Mouse (Mus musculus): ENCODE data around the gene Tnks1bp1. TPM values are rescaled to one million over a fixed set of nuclear protein-coding genes. Genes with fewer than 3 reads are reported as not detected.

Gene Tnks1bp1
- polyA plus RNA-seq, 1 experiment = 48.1 TPM

DNA sequence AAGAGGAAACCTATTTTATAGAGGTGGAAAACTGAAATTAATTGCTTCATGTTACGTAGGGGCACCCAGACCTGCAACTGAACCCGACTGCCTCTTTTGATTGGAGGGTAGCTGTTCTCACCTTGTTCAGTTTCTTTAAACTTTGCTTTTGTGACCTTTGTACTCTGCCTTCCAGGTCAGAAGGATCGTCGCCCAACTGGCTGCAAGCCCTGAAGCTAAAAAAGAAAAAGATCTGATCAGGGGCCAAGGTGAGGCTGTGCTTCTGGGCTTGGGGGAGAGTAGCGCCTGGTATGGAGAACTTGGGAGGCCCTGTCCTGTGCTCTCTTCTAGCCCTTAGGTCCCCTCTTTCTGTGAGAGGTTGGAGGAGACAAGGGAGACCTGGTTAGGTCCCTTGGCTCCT lies 24.1 kb downstream of the Tnks1bp1 start:
- no peak for DNase-seq (ENCODE audit: extremely low spot score in 1 of 2, low spot score in 1 of 2)

DNA sequence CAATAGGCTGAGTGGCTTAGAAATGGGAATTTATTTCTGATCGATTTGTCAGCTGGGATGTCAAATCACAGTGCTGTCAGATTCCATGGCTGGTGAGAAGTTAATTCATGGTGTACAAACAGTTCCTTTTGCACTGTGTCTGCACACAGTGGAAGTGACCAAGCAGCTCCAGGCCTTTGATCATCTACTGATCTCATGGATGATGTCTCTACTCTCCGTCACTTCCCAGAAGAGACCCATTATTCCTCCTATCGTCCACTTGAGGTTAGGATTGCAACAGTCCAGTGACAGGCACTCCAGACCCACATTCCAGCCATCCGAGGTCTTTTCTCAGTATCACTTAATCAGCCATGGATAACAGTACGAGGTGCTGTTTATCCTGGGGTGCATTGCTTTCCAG lies 25.9 kb downstream of the Tnks1bp1 start:
- no peak for DNase-seq (ENCODE audit: extremely low spot score in 1 of 2, low spot score in 1 of 2)

DNA sequence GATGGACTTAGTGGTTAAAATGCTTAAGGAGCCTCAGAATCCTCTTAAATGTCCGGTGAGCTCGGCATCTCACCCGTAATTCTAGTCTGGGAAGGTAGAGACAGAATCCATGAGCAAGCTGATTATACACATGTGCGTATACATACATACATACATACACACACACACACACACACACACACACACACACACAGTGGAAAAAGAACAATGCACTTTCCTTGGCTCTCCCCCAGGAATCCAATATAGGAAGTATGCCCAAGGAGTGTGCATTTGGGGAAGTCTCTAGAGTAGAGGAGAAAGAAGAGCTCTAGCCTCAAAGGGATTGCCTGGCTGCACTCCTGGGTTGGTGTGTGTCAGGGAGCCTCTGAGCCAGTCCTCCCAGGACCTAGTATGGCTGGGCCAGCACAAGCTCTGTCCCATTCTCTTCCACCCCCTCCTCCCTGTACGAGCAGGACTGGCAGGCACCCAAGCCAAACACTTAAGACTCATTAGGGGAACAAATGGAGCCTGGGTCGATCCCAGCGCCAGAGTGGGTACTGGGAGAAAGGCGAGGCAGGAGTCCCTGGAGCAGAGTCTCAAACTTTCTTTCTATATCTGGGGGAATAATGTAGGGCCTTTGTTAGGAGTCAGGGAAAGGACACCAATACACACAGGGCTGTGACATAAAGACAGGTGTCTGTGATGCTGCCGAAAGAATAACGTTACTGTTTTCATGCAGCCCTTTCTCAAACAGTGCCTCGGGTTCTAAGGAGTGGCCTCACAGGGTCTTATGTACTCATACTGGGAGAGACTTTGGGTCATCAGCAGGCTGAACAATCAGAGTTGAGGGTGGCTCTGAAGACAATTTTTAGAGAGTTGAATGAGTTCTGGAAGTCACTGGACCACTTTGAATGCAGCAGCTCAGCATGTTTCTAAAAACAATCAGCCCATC lies 41.2 kb downstream of the Tnks1bp1 start:
- no peak for DNase-seq (ENCODE audit: extremely low spot score in 1 of 2, low spot score in 1 of 2)

DNA sequence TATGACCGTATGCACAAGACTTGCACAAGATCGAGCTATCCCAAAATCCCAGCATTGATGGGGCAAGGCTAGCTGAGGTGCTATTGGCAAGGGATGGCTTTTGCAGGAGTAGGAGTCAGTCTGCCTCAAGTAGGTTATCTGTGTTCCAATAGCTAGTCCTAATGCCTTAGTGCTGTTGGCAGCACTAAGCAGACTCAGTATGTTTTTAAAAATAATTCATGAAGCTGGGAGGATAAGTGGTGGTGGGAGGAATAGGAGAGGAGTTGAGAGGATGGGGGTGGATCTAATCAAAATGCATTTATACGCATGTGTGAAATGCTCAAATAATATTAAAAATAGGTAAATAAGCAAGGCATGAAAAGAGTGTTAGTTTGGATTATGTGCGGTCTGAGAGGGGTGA lies 43.5 kb downstream of the Tnks1bp1 start:
- DNase-seq (ENCODE audit: extremely low spot score in 1 of 2, low spot score in 1 of 2) = no peak

DNA sequence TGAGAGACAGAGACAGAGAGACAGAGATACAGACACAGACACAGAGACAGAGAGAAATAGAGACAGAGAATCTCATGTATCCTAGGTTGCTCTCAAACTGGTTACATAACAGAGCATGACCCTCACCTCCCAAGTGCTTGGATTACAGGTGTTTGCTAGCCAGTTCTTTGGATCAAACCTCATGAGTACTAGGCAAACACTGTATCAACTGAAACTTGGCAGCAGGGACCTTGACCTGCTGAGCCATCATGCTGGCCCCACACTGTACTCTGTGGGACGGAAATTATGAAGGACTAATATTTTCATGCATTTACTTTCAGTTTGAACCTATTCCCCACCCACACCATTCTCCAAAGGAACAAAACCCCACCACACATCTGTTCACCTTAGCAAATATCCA lies 45.6 kb downstream of the Tnks1bp1 start:
- no peak for DNase-seq (ENCODE audit: extremely low spot score in 1 of 2, low spot score in 1 of 2)

DNA sequence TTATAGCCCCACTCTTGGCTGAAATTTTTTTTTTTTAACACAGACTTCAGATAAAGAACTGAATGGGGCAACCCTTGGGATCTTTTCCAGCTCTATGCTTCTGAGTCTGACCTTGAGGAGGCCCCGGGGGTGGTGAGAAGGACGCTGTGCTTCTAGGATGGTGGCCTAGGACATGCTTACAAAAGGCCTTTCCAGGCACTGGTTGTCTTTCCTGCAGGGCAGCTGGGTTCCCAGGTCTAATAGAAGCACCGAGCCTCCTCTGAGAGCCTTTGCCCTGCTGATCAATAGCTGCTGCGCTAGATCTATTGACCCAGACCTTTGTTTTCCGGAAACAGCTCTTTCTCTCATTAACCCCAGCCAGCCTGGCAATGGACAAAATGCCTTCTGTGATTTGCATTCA lies 48.1 kb downstream of the Tnks1bp1 start:
- no peak for DNase-seq (ENCODE audit: extremely low spot score in 1 of 2, low spot score in 1 of 2)

DNA sequence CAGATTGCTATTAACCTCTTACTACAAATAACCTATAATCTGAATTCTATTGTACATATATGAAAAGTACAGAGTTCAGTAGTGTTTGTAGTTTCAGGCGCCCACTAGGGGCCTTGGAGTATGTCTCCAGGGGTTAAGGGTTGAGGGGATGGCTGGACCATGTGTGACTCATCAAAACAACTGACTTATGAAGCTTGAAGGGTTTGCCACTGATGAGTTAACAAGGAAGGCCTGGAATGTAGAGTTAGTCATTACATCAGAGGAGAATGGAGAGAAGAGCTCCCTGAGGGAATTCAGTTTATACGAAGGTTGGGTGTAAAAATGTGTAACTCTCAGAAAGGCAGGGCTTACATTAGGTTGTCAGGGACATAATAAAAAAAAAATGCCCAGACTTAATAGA lies 50.2 kb downstream of the Tnks1bp1 start:
- no peak for DNase-seq (ENCODE audit: extremely low spot score in 1 of 2, low spot score in 1 of 2)

DNA sequence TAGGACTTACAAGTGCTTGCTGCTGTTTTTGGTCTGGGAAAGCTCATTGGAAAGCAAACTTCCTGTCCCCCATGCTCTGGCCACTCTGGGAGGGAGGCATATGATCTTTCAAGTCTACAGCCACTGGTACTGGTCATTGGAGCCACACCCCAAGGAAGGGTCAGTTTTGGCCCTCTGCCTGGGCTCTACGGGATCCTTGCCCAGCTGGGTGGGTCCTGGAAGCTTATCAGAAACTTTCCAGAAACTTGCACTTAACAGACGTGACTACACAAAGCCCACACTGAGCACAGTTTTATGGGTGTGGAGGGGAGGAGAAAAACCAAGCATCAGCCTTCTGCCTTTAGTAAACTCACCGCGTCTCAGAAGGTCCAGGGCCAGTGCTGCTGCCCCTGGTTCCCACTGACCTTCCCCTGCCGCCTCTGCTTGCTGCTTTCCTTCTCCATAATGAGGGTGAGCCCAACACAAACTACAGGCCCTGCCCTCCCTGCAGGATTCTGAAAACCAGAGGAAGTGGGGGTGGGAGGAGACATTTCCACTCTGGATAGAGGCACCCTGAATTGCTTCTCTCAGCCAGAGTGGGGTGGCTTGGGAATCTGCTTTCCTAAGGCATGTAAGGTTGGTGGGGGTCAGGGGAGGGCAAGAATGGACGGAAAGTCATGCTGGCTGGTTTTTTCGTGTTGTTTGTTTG lies 51.1 kb downstream of the Tnks1bp1 start:
- no peak for DNase-seq (ENCODE audit: extremely low spot score in 1 of 2, low spot score in 1 of 2)

DNA sequence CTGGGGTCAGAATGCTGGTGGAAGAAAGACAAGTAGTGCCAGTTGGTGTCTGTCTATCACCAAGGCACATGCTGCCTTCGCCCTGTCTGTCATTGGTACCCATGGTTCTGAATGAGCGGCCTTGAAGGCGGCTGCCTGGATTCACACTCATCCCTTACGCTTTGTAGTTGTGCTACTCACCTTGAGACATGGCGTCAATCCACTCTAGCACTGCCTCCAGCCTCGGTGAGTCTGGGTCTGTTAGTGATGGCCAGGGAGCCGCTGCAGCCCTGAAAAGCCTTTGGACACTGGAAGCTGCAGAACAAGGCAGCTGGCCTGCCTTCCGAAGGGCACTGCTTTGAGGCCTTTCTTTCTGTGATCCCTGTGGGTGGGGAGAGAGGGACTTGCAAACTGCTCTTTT lies 55.4 kb downstream of the Tnks1bp1 start:
- DNase-seq (ENCODE audit: extremely low spot score in 1 of 2, low spot score in 1 of 2) = no peak

DNA sequence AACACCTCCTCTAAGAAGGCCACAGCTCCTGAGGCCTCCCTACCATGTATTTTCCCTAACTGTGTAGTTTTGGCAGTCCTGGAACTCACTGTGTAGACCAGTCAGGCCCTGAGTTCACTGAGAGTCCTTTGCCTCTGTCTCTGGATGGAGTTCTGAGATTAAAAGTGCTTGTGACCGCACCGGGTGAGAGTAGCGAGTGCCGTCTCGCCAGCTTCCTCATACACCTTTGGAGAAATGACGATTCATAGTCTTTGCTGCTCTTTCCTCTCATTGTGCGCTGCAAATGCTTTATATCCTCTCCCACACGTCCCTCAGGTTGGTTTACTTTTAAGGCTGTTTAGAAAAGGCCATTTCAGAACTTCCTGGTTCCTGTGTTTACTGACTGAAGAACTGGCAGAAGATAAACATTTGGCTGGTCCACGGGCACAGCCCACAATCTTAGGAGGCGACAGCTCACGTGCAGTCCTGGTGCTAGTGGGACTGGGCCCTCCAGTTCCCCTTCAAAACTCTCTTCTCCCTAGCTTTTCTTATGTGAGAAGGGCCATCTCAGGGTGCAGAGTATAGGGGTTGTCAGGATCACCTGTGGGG lies 57.7 kb downstream of the Tnks1bp1 start:
- DNase-seq (ENCODE audit: extremely low spot score in 1 of 2, low spot score in 1 of 2) = no peak

DNA sequence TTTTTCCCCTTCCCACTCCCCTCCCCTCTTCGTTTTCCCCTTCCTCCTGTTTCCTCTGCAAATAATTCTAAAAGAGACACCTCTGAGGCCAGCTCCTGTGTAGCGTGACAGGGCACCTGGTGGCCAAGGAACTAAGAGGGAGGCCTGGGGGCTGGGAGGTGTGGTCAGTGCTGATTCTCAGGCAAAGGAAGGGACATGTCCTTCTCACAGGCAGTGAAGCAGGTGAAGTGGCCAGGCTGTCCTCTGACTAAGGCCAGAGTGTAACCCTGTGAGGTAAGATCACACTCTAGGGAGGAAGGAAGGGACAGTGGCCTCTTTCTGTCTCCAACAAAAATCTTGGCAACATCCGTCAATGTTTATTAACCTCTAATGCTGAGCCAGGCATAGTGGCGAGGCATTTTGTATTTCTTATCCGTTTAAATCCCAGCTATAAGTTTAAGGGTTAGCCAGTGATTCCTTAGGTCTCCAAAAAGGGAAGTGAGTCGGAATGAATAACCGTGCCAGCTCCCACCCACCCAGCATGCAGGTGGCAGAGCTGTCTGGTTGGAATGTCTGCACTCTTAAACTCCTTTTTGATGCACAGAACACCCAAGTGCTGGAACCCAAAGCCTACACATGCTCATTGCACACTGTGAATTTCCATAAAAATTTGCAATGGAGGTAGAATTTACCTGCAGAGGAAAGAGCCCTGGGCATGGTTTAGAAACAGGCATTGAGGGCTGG lies 58.4 kb downstream of the Tnks1bp1 start:
- no peak for DNase-seq (ENCODE audit: extremely low spot score in 1 of 2, low spot score in 1 of 2)

DNA sequence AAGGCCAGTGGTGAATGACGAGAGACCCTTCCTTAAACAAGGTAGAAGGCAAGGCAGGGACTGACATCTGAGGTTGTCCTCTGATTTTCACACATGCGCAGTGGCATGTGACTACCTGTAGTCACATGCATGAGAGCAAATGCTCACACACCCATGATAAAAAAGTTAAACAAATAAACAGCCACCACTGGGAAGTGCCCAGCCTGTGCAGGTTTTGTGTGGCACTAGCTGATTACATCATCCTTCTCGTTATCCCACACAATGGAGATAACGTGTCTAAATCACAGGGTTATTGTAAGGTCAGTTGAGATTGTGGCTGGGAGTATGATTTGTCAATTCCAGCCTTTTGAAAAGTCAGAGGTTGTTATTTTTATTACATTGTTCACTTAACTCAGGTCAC lies 59.1 kb downstream of the Tnks1bp1 start:
- no peak for DNase-seq (ENCODE audit: extremely low spot score in 1 of 2, low spot score in 1 of 2)

DNA sequence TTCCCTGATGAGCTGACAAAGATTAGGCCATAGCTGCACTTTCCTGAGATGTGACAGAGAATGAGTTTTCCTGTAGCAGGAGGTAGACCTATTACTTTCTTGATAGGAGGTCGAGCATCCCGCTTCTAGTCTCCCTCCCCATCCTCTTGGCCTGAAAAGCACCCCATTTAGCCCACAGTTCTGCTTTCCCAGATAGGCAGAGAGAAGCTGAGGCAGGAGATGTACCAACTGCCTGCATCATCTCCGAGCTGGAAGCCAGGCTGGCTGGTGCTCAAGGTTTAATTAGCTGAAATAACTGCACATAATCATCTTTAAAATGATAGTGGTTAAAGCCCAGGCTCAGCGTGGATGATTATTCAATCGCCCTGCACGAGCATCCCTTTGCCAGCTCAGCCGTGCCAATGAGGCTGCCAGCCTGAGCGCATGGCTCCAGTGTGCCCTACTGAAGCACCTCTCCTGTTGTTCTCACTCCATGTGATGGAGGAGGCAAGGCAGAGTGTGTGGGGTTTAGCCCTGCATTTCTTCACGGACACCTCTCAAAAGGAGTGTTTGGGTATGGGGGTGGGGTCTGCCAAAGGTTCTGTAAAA lies 62.6 kb downstream of the Tnks1bp1 start:
- DNase-seq (ENCODE audit: extremely low spot score in 1 of 2, low spot score in 1 of 2) = no peak

Other genes with a start within 250 kb of the Tnks1bp1 start
- 10.2 TPM in 2 replicates for gene Ube2l6, start 249.2 kb upstream of the Tnks1bp1 start, polyA plus RNA-seq (2012; rRNA removed)
- gene Smtnl1, start 225.4 kb upstream of the Tnks1bp1 start, polyA plus RNA-seq (2012; rRNA removed) = not detected in 2 replicates
- gene Timm10, start 221.0 kb upstream of the Tnks1bp1 start, polyA plus RNA-seq (2012; rRNA removed) = 86.2 and 96.6 TPM in 2 replicates
- 0.22 and 0.29 TPM in 2 replicates for gene Slc43a1, start 209.2 kb upstream of the Tnks1bp1 start, polyA plus RNA-seq (2012; rRNA removed)
- gene Rtn4rl2, start 161.3 kb upstream of the Tnks1bp1 start, polyA plus RNA-seq (2012; rRNA removed) = 65.5 and 75.2 TPM in 2 replicates
- 4.6 and 6.0 TPM in 2 replicates for gene Slc43a3, start 111.4 kb upstream of the Tnks1bp1 start, polyA plus RNA-seq (2012; rRNA removed)
- gene Prg2, start 67.6 kb upstream of the Tnks1bp1 start, polyA plus RNA-seq (2012; rRNA removed) = 0.13 TPM in 1 of 2 replicates, not detected in the other
- gene Prg3, start 59.8 kb upstream of the Tnks1bp1 start, polyA plus RNA-seq (2012; rRNA removed) = not detected in 2 replicates
- 105 and 124 TPM in 2 replicates for gene Ssrp1, start 10.8 kb upstream of the Tnks1bp1 start, polyA plus RNA-seq (2012; rRNA removed)
- gene P2rx3, start 10.6 kb upstream of the Tnks1bp1 start, polyA plus RNA-seq (2012; rRNA removed) = 1.8 and 2.1 TPM in 2 replicates
- 1.2 TPM in 2 replicates for gene Aplnr, start 88.2 kb downstream of the Tnks1bp1 start, polyA plus RNA-seq (2012; rRNA removed)
- gene Lrrc55, start 149.2 kb downstream of the Tnks1bp1 start, polyA plus RNA-seq (2012; rRNA removed) = 63.6 and 64.7 TPM in 2 replicates